Mouse (Mus musculus) urinary bladder, postnatal 4 days (tissue): Measurements from ENCODE around the gene Dmgdh.

ENCODE experiments used
- DNase-seq, 2 experiments: peaks; one replicate each; pipeline ENCODE4 v3.0.0; 2021 to 2022; ENCODE audit warnings: low spot score in 2 of 2

Gene Dmgdh

DNA sequence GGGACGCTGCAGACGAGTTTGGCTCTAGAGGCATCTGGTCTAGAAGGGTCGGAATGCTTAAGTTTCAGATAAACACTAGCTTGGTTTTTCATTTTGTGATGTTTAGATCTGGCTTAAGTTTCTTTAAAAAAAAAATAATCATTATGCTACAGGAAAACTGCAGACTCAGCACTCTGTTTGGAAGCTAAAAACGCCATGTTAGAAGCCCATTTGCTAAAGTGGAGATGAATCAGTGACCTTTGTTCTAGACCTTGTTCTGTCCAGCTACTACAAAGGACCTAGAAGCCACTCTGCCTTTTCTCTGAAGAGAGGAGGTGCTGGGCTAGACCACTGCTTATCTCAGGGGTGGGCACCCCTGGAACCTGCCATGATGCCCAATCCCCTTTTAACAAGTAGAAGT is 36.1 kb downstream of the Dmgdh start:
- DNase-seq: no peak

DNA sequence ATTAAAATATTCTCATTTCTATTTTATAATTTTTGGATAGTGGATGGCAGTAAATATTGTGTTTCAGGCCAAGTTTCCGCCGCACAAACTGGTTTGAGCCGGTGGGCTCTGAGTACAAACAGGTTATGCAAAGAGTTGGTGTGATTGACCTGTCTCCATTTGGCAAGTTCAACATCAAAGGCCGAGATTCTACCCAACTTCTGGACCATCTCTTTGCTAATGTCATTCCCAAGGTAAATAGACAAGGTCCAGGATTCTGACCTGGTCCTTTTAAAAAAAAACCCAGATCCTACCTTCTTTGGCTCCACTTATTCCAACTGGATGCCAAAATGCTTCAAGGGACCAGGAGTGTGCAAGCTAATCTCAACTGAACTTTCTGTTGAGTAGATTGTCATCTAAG is 37.0 kb downstream of the Dmgdh start:
- DNase-seq: peak in 1 of 2 experiments; percentile 32

- DNase-seq: peak in 1 of 2 experiments; percentile 28
Observed at GRCm38 (mm10) chr13:93712362-93712761, 38.1 kb downstream of the Dmgdh start.

DNA sequence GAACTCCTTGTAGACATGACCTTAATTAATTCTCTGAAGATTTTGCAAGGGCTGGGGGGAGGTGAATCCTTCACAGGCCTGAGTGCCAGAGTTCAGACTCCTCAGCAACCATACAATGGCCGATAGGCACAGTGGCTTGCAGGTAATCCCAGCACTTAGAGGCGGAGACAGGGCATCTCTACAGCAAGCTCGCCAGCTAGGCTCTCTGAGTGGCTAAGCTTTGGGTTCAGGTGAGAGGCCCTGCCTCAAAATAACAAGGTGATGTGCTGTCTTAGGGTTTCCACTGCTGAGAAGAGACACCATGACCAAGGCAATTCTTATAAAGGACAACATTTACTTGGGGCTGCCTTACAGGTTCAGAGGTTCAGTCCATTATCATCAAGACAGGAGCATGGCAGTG is 39.6 kb downstream of the Dmgdh start:
- DNase-seq: peak in 1 of 2 experiments; percentile 50

GRCm38 (mm10) chr13:93717113-93717512 is 42.9 kb downstream of the Dmgdh start:
- peak in 1 of 2 experiments; percentile 14 for DNase-seq

GRCm38 (mm10) chr13:93718948-93719347 is 44.7 kb downstream of the Dmgdh start:
- peak; percentile 39 to 81 for DNase-seq

- DNase-seq: no peak
Observed at GRCm38 (mm10) chr13:93721916-93722315, 47.7 kb downstream of the Dmgdh start.

DNA sequence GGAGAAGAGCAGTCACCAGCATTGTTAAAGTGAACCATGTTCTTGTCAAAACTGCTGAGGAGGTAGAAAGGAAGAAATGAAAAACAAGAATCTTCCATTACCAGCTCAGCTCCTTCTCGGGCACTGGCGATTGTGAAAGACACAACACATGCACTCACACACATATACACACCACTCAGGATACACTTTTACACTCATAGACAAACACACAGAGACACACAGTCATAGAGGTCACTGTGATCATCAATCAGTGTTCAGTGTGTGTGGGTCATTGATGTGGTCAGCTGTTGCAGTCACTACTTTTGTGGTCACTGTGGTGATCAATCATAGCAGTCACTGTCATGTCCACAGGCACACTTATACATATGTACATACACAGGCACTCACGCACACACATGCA is 49.2 kb downstream of the Dmgdh start:
- no peak for DNase-seq

- no peak for DNase-seq
Observed at GRCm38 (mm10) chr13:93724206-93724605, 50.0 kb downstream of the Dmgdh start.

DNA sequence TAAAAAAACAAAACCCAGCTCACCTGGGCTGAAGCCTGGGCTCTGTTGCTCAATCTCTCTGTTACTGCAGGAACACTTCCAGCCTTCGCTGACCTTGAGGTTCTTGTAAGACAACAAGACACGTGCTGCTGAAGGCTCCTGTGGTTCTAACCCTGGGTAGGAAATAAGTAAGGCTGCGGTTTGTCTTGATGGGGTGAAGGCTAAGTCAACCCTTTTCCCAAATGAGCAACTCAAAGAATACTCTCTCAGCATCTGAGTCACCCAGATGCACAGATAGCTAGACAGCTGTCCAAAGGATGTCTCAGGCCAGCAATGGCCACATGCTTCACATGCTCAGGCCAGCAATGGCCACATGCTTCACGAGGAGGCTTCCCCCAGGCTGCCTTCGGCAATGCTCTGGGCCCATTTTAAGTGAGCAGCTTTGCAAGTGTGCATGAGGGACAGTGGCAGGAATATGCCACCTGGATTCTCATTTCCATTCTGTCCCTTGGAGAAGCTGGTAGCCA is 61.0 kb downstream of the Dmgdh start:
- DNase-seq: no peak

GRCm38 (mm10) chr13:93744118-93744517 is 69.9 kb downstream of the Dmgdh start:
- DNase-seq: no peak

- no peak for DNase-seq
Observed at GRCm38 (mm10) chr13:93752597-93753400, 78.6 kb downstream of the Dmgdh start.

GRCm38 (mm10) chr13:93755084-93755483 is 80.9 kb downstream of the Dmgdh start:
- DNase-seq: no peak

- DNase-seq: no peak
Observed at GRCm38 (mm10) chr13:93756674-93757073, 82.4 kb downstream of the Dmgdh start.

GRCm38 (mm10) chr13:93757514-93757913 is 83.3 kb downstream of the Dmgdh start:
- no peak for DNase-seq

GRCm38 (mm10) chr13:93758149-93758898 is 84.1 kb downstream of the Dmgdh start:
- DNase-seq: no peak

GRCm38 (mm10) chr13:93761831-93762230 is 87.6 kb downstream of the Dmgdh start:
- DNase-seq: no peak

GRCm38 (mm10) chr13:93762879-93763278 is 88.6 kb downstream of the Dmgdh start:
- no peak for DNase-seq

- no peak for DNase-seq
Observed at GRCm38 (mm10) chr13:93764321-93764973, 90.2 kb downstream of the Dmgdh start.

DNA sequence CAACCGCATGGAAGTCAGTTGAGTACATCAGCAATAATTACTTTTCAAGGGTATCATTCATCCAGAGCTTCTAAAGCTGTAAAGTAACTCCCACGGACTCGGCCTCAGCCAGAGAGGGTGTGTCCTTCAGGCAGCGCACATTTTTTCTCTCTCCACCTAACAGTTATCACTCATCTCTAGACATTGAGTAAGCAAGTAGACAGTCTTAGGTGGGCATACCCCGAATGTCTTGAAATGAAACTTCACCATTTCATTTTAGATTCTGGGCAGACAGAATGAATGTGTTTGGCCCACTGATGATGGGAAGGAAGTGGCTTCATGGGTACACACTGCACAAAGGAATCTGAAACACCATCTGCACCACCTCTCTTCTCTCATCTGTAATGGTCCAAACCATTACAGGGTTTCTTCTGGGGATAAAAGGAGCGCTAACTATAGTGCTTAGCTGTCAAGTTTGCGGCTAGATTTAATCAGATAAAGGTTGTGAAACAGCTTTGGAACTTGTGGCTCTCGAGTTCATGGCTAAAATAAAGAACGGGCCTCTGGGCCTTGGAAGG is 96.9 kb downstream of the Dmgdh start:
- DNase-seq: no peak

GRCm38 (mm10) chr13:93771588-93772278 is 97.5 kb downstream of the Dmgdh start, which contains the start of gene Arsb:
TSS of gene Arsb (plus strand) at chr13:93771630.
- peak; percentile 79 to 85 for DNase-seq
